Mouse (Mus musculus) embryonic fibroblast, embryonic 13.5 days (primary cell): Measurements from ENCODE around the gene Sik3.

Experiments used
- CTCF ChIP-seq: IDR thresholded peaks from 2 replicates; pipeline ENCODE4 v1.5.1; 2011; ENCODE audit warnings: mild to moderate bottlenecking, control low read depth, low read length, moderate library complexity, borderline replicate concordance; ENCODE audit not compliant: insufficient read depth
- POLR2A ChIP-seq: IDR thresholded peaks from 2 replicates; pipeline ENCODE4 v1.6.1; 2011; ENCODE audit warnings: low read depth, mild to moderate bottlenecking, control low read depth, low read length, moderate library complexity

DNA sequence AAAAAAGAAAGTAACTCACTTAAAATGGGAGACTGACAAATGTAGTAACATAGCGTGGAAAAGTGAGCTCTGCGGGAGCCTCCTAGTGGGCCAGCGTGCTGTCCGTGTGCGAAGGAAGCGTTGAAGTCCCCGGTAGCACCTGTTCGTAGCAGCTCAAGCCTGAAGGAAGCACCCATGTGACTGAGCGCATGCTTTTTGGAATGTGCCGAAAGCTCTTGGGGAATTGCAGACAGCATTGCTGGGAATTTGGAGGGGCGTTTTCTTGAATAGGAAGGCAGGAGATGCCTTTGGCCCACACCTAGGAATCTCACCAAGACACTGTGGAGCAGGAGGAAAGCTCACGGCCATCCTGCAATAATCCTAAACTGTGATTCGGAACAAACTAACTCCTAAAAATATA, 26.2 kb downstream of the Sik3 start:
- no peak for TF ChIP-seq POLR2A
- TF ChIP-seq CTCF: no peak
